Mouse (Mus musculus): ENCODE measurements at regions not wholly inside any gene's neighbourhood (a gene's known extent, or its start where the extent isn't known, plus 50 kb on each side); places are given as distances from the start of the nearest gene placed in this dataset.
"Not testable (repeated sequence)": the region's sequence is repeated elsewhere in the genome, so short reads cannot be mapped to it uniquely, and the experiment has no call there.

- Histone ChIP-seq H3K9ac (replicated peaks) (no peak overlapping the region), H3K4me1 (ENCODE audit: insufficient read depth) (no peaks in the 10 kb centered on the region), H3K36me3 (replicated peaks; ENCODE audit: insufficient read depth, low read length) (no peaks in the 10 kb centered on the region), H3K4me3 (ENCODE audit: low read depth, low read length) (no peak overlapping the region), H3K9me3 (ENCODE audit: low read length) (no peaks in the 10 kb centered on the region), H3K27ac (ENCODE audit: low read depth) (no peak overlapping the region), H3K27me3 (ENCODE audit: insufficient read depth, low read length) (no peaks in the 10 kb centered on the region), H3K4me2 (ENCODE audit: low read depth, low read length) (no peak overlapping the region)
- no peak for ATAC-seq
- no peak for DNase-seq
- 66% methylated on average over 3 of the region's 3 CpGs for WGBS (ENCODE audit: insufficient replicate concordance)
- no peak for TF ChIP-seq CTCF (IDR thresholded peaks at IDR 0.05; ENCODE audit: low read depth)
- no peak for TF ChIP-seq EP300 (IDR thresholded peaks at IDR 0.05; ENCODE audit: low read depth)
These were observed 1896.2 kb upstream of the Pcdh20 start for GRCm38 (mm10) chr14:90367256-90367936.

DNA sequence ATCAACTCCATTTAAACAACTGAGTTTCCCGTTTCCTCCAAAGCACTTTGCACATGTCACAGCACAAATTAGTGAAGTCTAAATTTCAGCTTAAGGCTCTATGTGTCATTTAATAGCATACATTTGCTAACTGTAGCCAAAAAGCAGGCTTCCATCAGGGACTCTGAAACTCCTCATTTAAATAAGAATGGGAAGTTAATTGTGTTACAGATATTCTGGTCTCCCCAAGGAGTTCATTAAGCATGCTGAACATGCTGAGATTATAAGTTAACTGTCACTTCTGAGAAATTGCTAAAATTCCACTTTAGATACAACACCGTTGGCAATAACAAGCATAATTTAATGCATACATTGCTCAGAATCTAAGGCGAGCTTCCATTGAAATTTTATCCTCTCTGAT lies 1863.3 kb upstream of the Pcdh20 start:
- ATAC-seq (no peak), DNase-seq (no peak)
- 0 out of 2 replicates have a peak, but pooled peaks cover 2% of the 10 kb centered on the region for H3K9me3 ChIP-seq (ENCODE audit: low read length)
- 72% methylated on average over 3 of the region's 3 CpGs for WGBS (ENCODE audit: insufficient replicate concordance)
- H3K27me3 ChIP-seq (ENCODE audit: insufficient read depth, low read length) = no peaks in the 10 kb centered on the region
- TF ChIP-seq CTCF (IDR thresholded peaks at IDR 0.05; ENCODE audit: low read depth) (no peak), EP300 (IDR thresholded peaks at IDR 0.05; ENCODE audit: low read depth) (no peak)
- H3K4me1 ChIP-seq (ENCODE audit: insufficient read depth) = no peaks in the 10 kb centered on the region
- no peaks in the 10 kb centered on the region for H3K36me3 ChIP-seq (replicated peaks; ENCODE audit: insufficient read depth, low read length)
- H3K27ac ChIP-seq (ENCODE audit: low read depth) = no peak overlapping the region
- no peak overlapping the region for H3K9ac ChIP-seq (replicated peaks)
- no peak overlapping the region for H3K4me3 ChIP-seq (ENCODE audit: low read depth, low read length)
- H3K4me2 ChIP-seq (ENCODE audit: low read depth, low read length) = no peak overlapping the region

- not testable (repeated sequence) for H3K9me3 ChIP-seq (ENCODE audit: low read length); H3K4me1 ChIP-seq (ENCODE audit: insufficient read depth); H3K27ac ChIP-seq (ENCODE audit: low read depth); H3K27me3 ChIP-seq (ENCODE audit: insufficient read depth, low read length); H3K4me3 ChIP-seq (ENCODE audit: low read depth, low read length); H3K9ac ChIP-seq (replicated peaks); H3K4me2 ChIP-seq (ENCODE audit: low read depth, low read length); ATAC-seq; DNase-seq; H3K36me3 ChIP-seq (replicated peaks; ENCODE audit: insufficient read depth, low read length)
- 95% methylated on average over 9 of the region's 18 CpGs for WGBS (ENCODE audit: insufficient replicate concordance)
These were observed 1824.3 kb upstream of the Pcdh20 start for GRCm38 (mm10) chr14:90295456-90295855.

GRCm38 (mm10) chr14:90246042-90246441 lies 1774.8 kb upstream of the Pcdh20 start:
- Histone ChIP-seq H3K4me1 (ENCODE audit: insufficient read depth) (no peaks in the 10 kb centered on the region), H3K9me3 (ENCODE audit: low read length) (no peaks in the 10 kb centered on the region), H3K4me2 (ENCODE audit: low read depth, low read length) (no peak overlapping the region), H3K4me3 (ENCODE audit: low read depth, low read length) (no peak overlapping the region), H3K9ac (replicated peaks) (no peak overlapping the region), H3K27me3 (ENCODE audit: insufficient read depth, low read length) (no peaks in the 10 kb centered on the region), H3K36me3 (replicated peaks; ENCODE audit: insufficient read depth, low read length) (no peaks in the 10 kb centered on the region), H3K27ac (ENCODE audit: low read depth) (no peak overlapping the region)
- 83% methylated on average over 3 of the region's 3 CpGs for WGBS (ENCODE audit: insufficient replicate concordance)
- ATAC-seq (no peak), DNase-seq (no peak)
- TF ChIP-seq CTCF (IDR thresholded peaks at IDR 0.05; ENCODE audit: low read depth) = no peak
- no peak for TF ChIP-seq EP300 (IDR thresholded peaks at IDR 0.05; ENCODE audit: low read depth)

GRCm38 (mm10) chr14:90232661-90233060 lies 1761.5 kb upstream of the Pcdh20 start:
- Histone ChIP-seq H3K4me3 (ENCODE audit: low read depth, low read length) (no peak overlapping the region), H3K4me2 (ENCODE audit: low read depth, low read length) (no peak overlapping the region), H3K27ac (ENCODE audit: low read depth) (no peak overlapping the region), H3K9ac (replicated peaks) (no peak overlapping the region), H3K9me3 (ENCODE audit: low read length) (no peaks in the 10 kb centered on the region), H3K36me3 (replicated peaks; ENCODE audit: insufficient read depth, low read length) (no peaks in the 10 kb centered on the region), H3K27me3 (ENCODE audit: insufficient read depth, low read length) (no peaks in the 10 kb centered on the region), H3K4me1 (ENCODE audit: insufficient read depth) (no peaks in the 10 kb centered on the region)
- no peak for ATAC-seq
- no peak for DNase-seq
- TF ChIP-seq CTCF (IDR thresholded peaks at IDR 0.05; ENCODE audit: low read depth) (no peak), EP300 (IDR thresholded peaks at IDR 0.05; ENCODE audit: low read depth) (no peak)
- 79% methylated on average over 5 of the region's 5 CpGs for WGBS (ENCODE audit: insufficient replicate concordance)

GRCm38 (mm10) chr14:90200294-90200693 lies 1729.1 kb upstream of the Pcdh20 start:
- H3K27me3 ChIP-seq (ENCODE audit: insufficient read depth, low read length) = no peaks in the 10 kb centered on the region
- H3K9me3 ChIP-seq (ENCODE audit: low read length) = no peaks in the 10 kb centered on the region
- H3K9ac ChIP-seq (replicated peaks) = no peak overlapping the region
- TF ChIP-seq EP300 (IDR thresholded peaks at IDR 0.05; ENCODE audit: low read depth) (no peak), CTCF (IDR thresholded peaks at IDR 0.05; ENCODE audit: low read depth) (no peak)
- no peak overlapping the region for H3K4me3 ChIP-seq (ENCODE audit: low read depth, low read length)
- H3K36me3 ChIP-seq (replicated peaks; ENCODE audit: insufficient read depth, low read length) = no peaks in the 10 kb centered on the region
- no peak overlapping the region for H3K27ac ChIP-seq (ENCODE audit: low read depth)
- no peaks in the 10 kb centered on the region for H3K4me1 ChIP-seq (ENCODE audit: insufficient read depth)
- no peak for ATAC-seq
- H3K4me2 ChIP-seq (ENCODE audit: low read depth, low read length) = no peak overlapping the region
- no peak for DNase-seq

- no peaks in the 10 kb centered on the region for H3K27me3 ChIP-seq (ENCODE audit: insufficient read depth, low read length)
- no peak overlapping the region for H3K4me2 ChIP-seq (ENCODE audit: low read depth, low read length)
- no peak overlapping the region for H3K27ac ChIP-seq (ENCODE audit: low read depth)
- ATAC-seq (no peak), DNase-seq (no peak)
- H3K36me3 ChIP-seq (replicated peaks; ENCODE audit: insufficient read depth, low read length) = no peaks in the 10 kb centered on the region
- H3K4me1 ChIP-seq (ENCODE audit: insufficient read depth) = no peaks in the 10 kb centered on the region
- no peak for TF ChIP-seq EP300 (IDR thresholded peaks at IDR 0.05; ENCODE audit: low read depth)
- no peak for TF ChIP-seq CTCF (IDR thresholded peaks at IDR 0.05; ENCODE audit: low read depth)
- WGBS (ENCODE audit: insufficient replicate concordance) = 83% methylated on average over 8 of the region's 8 CpGs
- H3K9me3 ChIP-seq (ENCODE audit: low read length) = no peaks in the 10 kb centered on the region
- no peak overlapping the region for H3K4me3 ChIP-seq (ENCODE audit: low read depth, low read length)
- no peak overlapping the region for H3K9ac ChIP-seq (replicated peaks)
These were observed 1726.6 kb upstream of the Pcdh20 start for GRCm38 (mm10) chr14:90197791-90198190.

Data from liver, postnatal 0 days (tissue).